Mouse (Mus musculus) heart, postnatal 10 days (tissue): ENCODE measurements around the gene Olfr341. TPM values are rescaled to one million over a fixed set of nuclear protein-coding genes. Genes with fewer than 3 reads are reported as not detected.

ENCODE experiments used
- DNase-seq, 2 experiments: peaks; one replicate each; pipeline ENCODE4 v3.0.0; 2021
- intact Hi-C: fragments of 180-260 bp; cut with DNase I; formaldehyde crosslinking; loops from one replicate; pipeline ENCODE4 v1.15.1; 2025
- total RNA-seq, 2 experiments: library from RNA; stranded (reverse); gene quantifications; 2 replicates each; pipeline ENCODE4 v1.2.3; 2021

Gene Olfr341
- not detected for total RNA-seq

- intact Hi-C loops, result no loop called here
- DNase-seq, result no peak
Observed at GRCm38 (mm10) chr2:36482368-36482767, at the start of gene Olfr341. Olfr341 (minus strand) TSS chr2:36482468.

GRCm38 (mm10) chr2:36524698-36525097 lies 42.4 kb upstream of the Olfr341 start, which contains the start of gene Olfr342:
Olfr342 (plus strand) TSS chr2:36524998.
- intact Hi-C loops, result no loop called here
- no peak for DNase-seq

- intact Hi-C loops, result no loop called here
- no peak for DNase-seq
Observed at GRCm38 (mm10) chr2:36473634-36474033, 8.6 kb downstream of the Olfr341 start.

GRCm38 (mm10) chr2:36452287-36452686 lies 30.0 kb downstream of the Olfr341 start, which contains the start of gene Olfr340:
Olfr340 (plus strand) TSS chr2:36452587.
- intact Hi-C loops, result no loop called here
- DNase-seq, result no peak

Other genes starting within 250 kb of the Olfr341 start
- not detected for gene Olfr338, start 108.9 kb downstream of the Olfr341 start, total RNA-seq
- not detected for gene Olfr339, start 63.5 kb downstream of the Olfr341 start, total RNA-seq
- gene Olfr340, start 29.9 kb downstream of the Olfr341 start, total RNA-seq, result not detected
- gene Olfr342, start 42.5 kb upstream of the Olfr341 start, total RNA-seq, result not detected
- not detected for gene Olfr344, start 84.2 kb upstream of the Olfr341 start, total RNA-seq
- gene Olfr345, start 157.6 kb upstream of the Olfr341 start, total RNA-seq, result not detected
- not detected for gene Olfr346, start 203.3 kb upstream of the Olfr341 start, total RNA-seq
- gene Olfr347, start 249.4 kb upstream of the Olfr341 start, total RNA-seq, result not detected